Mouse (Mus musculus) cerebellum, adult 9-11 months (tissue): ENCODE data around the gene Ghrh.
"Not testable (repeated sequence)": the region's sequence is repeated elsewhere in the genome, so short reads cannot be mapped to it uniquely, and the experiment has no call there.

Experiments used
- DNase-seq: peaks from one replicate; pipeline ENCODE4 v3.0.0; 2022

Ghrh gene

GRCm38 (mm10) chr2:157347361-157348159 is at the start of gene Ghrh:
Gene Ghrh, minus strand, starts transcription at chr2:157347506.
- DNase-seq, result peak; percentile 31

DNA sequence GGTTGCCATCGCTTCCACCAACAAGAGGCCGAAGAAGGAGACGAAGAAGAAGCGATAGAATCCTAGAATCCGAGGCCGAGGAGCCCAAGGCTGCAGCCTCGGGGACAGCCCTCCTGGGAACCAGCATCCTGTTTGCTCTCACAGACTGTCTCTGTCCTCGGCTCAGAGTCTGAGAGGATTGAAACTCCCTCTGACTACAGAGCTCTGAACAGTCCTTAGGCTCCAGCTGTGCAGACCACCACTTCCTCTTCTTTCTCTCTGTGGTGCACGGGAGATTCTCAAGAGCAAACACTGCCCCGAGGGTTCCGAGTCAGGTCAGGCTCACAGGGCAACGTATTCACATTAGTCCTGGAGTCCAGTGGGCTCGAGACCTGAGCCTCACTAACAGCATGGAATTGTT is 48.7 kb upstream of the Ghrh start:
- DNase-seq, result no peak

GRCm38 (mm10) chr2:157395371-157395770 is 48.1 kb upstream of the Ghrh start:
- peak; percentile 16 for DNase-seq

GRCm38 (mm10) chr2:157394868-157395267 is 47.6 kb upstream of the Ghrh start:
- DNase-seq, result no peak

- DNase-seq, result no peak
Measured at GRCm38 (mm10) chr2:157393549-157393948, 46.2 kb upstream of the Ghrh start.

- DNase-seq, result no peak
Measured at GRCm38 (mm10) chr2:157392331-157392730, 45.0 kb upstream of the Ghrh start.

GRCm38 (mm10) chr2:157389591-157389921 is 42.2 kb upstream of the Ghrh start:
- DNase-seq, result no peak

DNA sequence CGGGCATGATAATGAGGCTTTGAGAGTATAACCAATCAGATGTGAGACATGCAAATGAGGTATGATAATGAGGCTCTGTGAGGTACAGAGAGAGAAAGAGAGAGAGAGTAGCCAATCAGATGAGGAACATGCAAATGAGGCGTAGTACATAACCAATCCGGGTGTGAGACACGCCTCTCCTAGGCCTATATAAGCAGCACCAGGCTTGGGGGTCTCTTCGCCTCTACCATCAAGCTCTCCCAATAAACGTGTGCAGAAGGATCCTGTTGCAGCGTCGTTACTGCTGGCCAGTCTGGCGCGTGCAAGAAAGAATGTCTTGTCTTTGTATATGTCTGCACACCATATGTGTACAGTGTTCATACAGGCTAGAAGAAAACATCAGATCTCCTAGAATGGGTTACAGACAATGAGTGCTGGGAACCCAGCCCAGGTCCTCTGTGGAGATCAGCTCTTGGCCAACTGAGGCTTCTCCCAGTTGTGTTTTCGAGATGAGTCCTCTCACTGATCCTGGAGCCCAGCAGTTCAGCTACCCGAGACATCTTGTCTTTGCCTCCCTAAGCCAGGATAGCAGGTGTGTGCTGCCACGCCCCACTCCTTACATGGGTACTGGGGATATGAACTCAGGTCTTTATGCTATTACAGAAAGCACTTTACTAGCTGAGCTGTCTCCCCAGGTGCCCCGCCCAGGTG is 41.7 kb upstream of the Ghrh start:
- not testable (repeated sequence) for DNase-seq

- DNase-seq, result no peak
Measured at GRCm38 (mm10) chr2:157384836-157385235, 37.5 kb upstream of the Ghrh start.

DNA sequence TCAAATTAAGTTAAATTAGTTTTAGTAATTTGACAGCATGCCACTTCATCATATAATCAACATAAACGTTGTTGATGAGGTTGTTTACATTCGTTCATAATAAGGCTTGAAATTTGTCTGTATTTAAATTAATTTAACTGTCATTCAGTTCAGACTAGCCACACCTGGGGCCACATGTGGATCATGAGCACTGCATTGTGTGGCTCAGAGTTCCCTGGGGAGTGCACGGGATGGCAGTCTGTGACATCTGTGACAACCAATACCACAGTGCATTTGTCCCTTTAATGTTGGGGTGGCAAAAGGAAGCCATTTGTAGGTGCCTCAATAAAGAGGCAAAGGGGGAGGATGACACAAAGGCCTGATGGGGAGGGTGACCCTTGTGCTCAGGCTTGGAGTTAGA is 29.7 kb upstream of the Ghrh start:
- DNase-seq, result no peak

GRCm38 (mm10) chr2:157375794-157376757 is 28.8 kb upstream of the Ghrh start:
- no peak for DNase-seq

DNA sequence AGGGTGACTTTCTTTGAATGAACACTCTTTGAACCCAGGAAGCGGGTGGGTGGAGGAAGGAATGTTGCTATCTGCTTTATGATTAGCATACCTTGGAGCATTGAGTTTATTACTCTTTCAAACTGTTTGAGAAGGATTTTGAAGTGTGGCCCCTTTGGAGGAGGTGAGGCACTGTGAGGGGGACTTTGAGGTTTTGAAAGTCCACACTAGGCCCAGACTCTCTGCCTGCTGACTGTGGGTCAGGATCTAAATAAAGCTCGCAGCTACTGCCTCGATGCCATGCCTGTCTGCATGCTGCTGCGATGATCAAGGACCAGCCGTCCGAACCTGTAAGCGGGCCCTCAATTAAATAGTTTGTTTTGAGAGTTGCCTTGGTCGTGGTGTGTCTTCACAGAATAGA is 27.7 kb upstream of the Ghrh start:
- no peak for DNase-seq

DNA sequence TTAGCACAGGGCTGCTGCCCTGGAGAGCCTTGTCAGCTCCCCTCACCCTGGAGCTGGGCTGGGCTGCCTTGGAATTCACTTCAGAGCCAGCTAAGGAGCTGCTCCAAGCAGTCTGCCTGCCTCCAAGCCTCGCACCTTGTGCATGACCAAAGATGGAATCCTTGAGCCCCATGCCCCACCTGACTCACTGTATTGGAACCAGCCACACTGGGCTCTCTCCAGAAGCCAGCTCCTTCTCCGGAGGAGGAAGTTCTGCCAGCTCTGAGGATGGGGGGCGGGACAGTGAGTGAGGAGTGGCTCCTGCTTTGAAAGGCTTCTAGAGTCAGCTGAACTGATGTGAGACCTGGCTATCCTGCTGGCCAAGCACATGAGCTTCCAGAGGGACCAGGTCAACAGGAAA is 26.4 kb upstream of the Ghrh start:
- DNase-seq, result no peak

DNA sequence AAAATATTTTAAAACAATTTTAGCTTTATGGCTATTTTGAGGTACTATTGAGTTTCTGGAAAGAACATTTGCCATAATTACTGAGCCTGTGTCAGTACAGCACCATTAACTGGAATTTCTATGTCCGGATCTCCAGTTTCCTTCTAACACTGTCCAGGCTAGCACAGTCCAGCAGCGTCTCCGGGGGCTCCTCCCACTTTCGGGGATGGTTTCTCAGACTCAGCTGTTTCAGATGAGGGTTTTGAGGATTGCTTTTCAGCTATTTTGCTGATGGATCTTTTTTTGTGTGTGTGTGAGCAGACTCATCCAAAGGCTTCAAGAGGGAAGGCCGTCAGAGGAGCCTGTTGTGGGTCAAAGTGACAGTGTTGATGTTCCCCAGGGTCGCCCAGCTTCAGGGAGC is 24.4 kb upstream of the Ghrh start:
- DNase-seq, result no peak

- DNase-seq, result no peak
Measured at GRCm38 (mm10) chr2:157367991-157368390, 20.7 kb upstream of the Ghrh start.

GRCm38 (mm10) chr2:157367184-157367893 is 20.0 kb upstream of the Ghrh start, which contains the start of gene Manbal:
Gene Manbal, plus strand, starts transcription at chr2:157367594.
- DNase-seq, result peak; percentile 92

- DNase-seq, result no peak
Measured at GRCm38 (mm10) chr2:157366762-157367161, 19.5 kb upstream of the Ghrh start.

- DNase-seq, result no peak
Measured at GRCm38 (mm10) chr2:157363031-157363430, 15.7 kb upstream of the Ghrh start.

DNA sequence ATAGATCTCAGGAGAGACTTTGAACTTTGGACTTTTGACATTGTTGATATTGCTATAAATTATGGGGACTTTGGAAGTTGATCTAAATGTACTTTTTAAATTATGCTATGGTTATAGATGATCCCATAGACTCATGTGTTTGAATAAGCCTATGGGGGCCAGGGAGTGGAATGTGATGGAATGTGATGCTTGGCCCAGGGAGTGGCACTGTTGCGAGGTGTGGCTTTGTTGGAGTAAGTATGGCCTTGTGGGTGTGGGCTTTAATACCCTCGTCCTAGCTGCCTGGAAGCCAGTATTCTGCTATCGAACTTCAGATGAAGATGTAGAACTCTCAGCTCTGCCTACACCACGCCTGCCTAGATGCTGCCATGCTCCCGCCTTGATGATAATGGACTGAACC is 12.7 kb upstream of the Ghrh start:
- DNase-seq, result no peak

- no peak for DNase-seq
Measured at GRCm38 (mm10) chr2:157354106-157354505, 6.8 kb upstream of the Ghrh start.

DNA sequence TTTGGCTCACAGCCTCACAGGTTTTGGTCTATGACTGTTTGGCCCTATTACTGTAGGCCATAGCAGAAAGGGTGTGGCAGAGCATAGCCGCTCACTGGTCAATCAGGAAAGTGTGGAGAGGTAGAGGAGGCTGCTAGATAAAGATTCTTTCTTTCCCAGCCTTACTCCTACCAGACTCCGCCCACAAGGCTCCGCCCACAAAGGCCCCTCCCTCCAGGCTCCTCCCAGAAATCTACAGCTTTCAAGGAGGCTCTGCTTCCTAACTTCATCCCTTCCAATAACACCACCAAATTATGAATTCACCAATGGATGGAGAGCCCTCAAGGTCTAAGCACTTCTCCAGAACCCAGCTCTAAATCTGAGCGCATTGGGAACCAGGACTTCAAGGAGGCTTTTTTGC is 5.9 kb upstream of the Ghrh start:
- no peak for DNase-seq

- DNase-seq, result peak; percentile 38
Measured at GRCm38 (mm10) chr2:157349121-157349778, 1.9 kb upstream of the Ghrh start.
